Mouse (Mus musculus) liver, embryonic 14.5 days (tissue): Measurements from ENCODE around the gene Zfp385a.

Experiments used
- CTCF ChIP-seq: IDR thresholded peaks from 2 replicates; pipeline ENCODE4 v1.5.1; 2016; ENCODE audit warnings: antibody characterized with exemption, low read depth, control low read depth
- EP300 ChIP-seq: IDR thresholded peaks from 2 replicates; pipeline ENCODE4 v1.6.1; 2016; ENCODE audit warnings: antibody characterized with exemption, low read depth

- TF ChIP-seq CTCF (no peak), EP300 (no peak)
Measured at GRCm38 (mm10) chr15:103292673-103293345, 47.1 kb downstream of the Zfp385a start.
